Mouse (Mus musculus) forebrain, embryonic 12.5 days (tissue): Measurements from ENCODE around the gene Ctr9. TPM values are rescaled to one million over a fixed set of nuclear protein-coding genes. Genes with fewer than 3 reads are reported as not detected.
A peak's percentile ranks its signal among the peaks of the same experiment; 100 is the strongest.

Source experiments
- ATAC-seq: fragments of 200-750 bp; cut with Nextera tagmentation; 2 replicates; pipeline ENCODE4 v1.8.0; 2017; ENCODE audit warnings: moderate TSS enrichment; ENCODE audit not compliant: low FRiP score
- H3K27ac ChIP-seq: fragments of 300-500 bp; sonication (generic); 2 replicates; pipeline ENCODE4 v1.5.1; 2016; ENCODE audit warnings: mild to moderate bottlenecking
- H3K27me3 ChIP-seq: fragments of 300-500 bp; sonication (generic); 2 replicates; pipeline ENCODE4 v1.6.1; 2016; ENCODE audit warnings: mild to moderate bottlenecking
- H3K36me3 ChIP-seq: fragments of 300-500 bp; sonication (generic); replicated peaks from 2 replicates; pipeline ENCODE4 v1.6.1; 2016; ENCODE audit warnings: mild to moderate bottlenecking
- H3K4me1 ChIP-seq: fragments of 300-500 bp; sonication (generic); 2 replicates; pipeline ENCODE4 v1.6.1; 2016
- H3K4me2 ChIP-seq: fragments of 300-500 bp; sonication (generic); 2 replicates; pipeline ENCODE4 v1.6.1; 2016; ENCODE audit warnings: mild to moderate bottlenecking, moderate library complexity
- H3K4me3 ChIP-seq: fragments of 300-500 bp; sonication (generic); replicated peaks from 2 replicates; pipeline ENCODE4 v1.5.1; 2016; ENCODE audit warnings: mild to moderate bottlenecking
- H3K9ac ChIP-seq: fragments of 300-500 bp; sonication (generic); 2 replicates; pipeline ENCODE4 v1.6.1; 2016; ENCODE audit warnings: mild to moderate bottlenecking
- H3K9me3 ChIP-seq: fragments of 300-500 bp; sonication (generic); 2 replicates; pipeline ENCODE4 v1.6.1; 2016
- WGBS: fragments of 180-500 bp; shearing (Covaris S2); methylation state at CpG from one replicate; pipeline ENCODE4 v1.1.7; 2016; 5-methylcytosine and 5-hydroxymethylcytosine counted together
- polyA plus RNA-seq: library from polyadenylated mRNA; unstranded; fragments of >200 nt; fragmentation: Nextera tagmentation; extraction: Ambion mirVana; gene quantifications from 2 replicates; pipeline ENCODE4 v1.2.1, GENCODE M21; 2016

Gene Ctr9
- polyA plus RNA-seq, result 93.1 and 95.2 TPM in 2 replicates

DNA sequence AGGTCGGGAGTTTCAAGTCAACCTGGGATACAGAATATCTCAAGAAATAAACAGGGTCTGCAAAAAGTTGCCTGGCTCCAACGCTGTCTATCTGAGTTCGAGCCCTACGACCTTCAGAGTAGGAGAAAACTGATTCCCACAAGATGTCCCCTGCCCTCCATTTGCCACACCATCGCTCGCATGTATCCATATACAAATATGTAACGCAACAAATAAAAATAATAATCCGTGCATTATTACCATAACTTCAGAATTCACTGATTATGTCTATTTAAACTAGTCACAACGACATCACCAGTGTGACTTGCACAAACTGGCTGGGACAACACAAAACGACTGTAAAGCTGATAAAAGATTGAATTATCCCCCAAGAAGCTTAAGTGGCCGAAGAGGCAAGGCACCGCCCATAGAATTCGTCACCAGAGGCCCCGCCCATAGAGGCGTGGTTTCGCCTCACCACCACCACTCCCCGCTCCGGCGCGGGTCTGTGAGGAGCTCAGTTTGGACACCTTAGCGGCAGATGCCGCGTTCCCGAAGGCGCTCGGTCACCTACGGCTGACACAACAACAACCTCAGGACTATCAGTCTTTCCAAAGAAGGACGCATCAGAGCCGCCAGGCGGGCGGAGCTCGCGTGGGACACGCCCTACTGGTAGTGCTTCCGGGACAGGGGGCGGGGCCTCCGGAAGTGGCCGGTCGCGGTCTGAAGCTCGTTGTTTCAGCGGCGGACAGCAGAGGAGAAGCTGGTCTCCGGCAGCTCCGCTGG lies at the start of gene Ctr9:
Gene Ctr9 (plus strand): TSS at position 671 of the 765 bp plus-strand sequence.
- H3K4me3 ChIP-seq, result peak within 1 kb of the TSS; percentile 87
- peaks cover 15% of the 10 kb centered on the region for H3K4me1 ChIP-seq
- 7% methylated on average over 45 of the region's 45 CpGs for WGBS
- peak within 1 kb of the TSS; percentile 74 for H3K9ac ChIP-seq
- peak within 1 kb of the TSS; percentile 91 for H3K27ac ChIP-seq
- ATAC-seq, result peak; percentile 98
- H3K4me2 ChIP-seq, result peak within 1 kb of the TSS; percentile 68
- peaks cover 14% of the 10 kb centered on the region for H3K36me3 ChIP-seq
- no peaks in the 10 kb centered on the region for H3K9me3 ChIP-seq
- H3K27me3 ChIP-seq, result no peaks in the 10 kb centered on the region

DNA sequence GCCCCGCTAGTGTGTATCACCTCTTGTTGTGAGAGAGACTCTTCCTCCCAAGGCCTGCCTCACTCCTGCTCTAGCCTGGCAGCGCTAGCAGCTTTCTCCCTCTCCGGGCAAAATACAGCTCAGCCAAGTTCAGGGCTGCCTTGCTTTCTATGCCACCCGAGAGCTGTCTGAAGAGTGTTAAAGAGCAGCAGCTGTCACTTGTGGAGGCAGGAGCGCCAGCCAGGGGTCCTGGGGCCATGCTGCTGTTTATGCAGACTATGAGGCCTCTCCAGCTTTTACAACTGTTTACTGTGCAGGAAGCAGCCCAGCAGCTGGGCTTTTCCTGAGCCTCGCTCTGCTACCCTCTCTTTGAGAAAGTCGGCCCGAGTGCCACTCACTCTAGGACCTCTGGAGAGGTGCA lies 47.7 kb upstream of the Ctr9 start:
- no peak overlapping the region for H3K4me3 ChIP-seq
- no peaks in the 10 kb centered on the region for H3K9me3 ChIP-seq
- H3K27ac ChIP-seq, result no peak overlapping the region
- peaks cover 6% of the 10 kb centered on the region; the same call in 1 of the 2 replicates for H3K4me1 ChIP-seq
- WGBS, result 76% methylated on average over 8 of the region's 8 CpGs
- ATAC-seq, result no peak
- H3K27me3 ChIP-seq, result no peaks in the 10 kb centered on the region
- no peak overlapping the region for H3K9ac ChIP-seq
- no peak overlapping the region for H3K4me2 ChIP-seq
- H3K36me3 ChIP-seq, result no peaks in the 10 kb centered on the region

DNA sequence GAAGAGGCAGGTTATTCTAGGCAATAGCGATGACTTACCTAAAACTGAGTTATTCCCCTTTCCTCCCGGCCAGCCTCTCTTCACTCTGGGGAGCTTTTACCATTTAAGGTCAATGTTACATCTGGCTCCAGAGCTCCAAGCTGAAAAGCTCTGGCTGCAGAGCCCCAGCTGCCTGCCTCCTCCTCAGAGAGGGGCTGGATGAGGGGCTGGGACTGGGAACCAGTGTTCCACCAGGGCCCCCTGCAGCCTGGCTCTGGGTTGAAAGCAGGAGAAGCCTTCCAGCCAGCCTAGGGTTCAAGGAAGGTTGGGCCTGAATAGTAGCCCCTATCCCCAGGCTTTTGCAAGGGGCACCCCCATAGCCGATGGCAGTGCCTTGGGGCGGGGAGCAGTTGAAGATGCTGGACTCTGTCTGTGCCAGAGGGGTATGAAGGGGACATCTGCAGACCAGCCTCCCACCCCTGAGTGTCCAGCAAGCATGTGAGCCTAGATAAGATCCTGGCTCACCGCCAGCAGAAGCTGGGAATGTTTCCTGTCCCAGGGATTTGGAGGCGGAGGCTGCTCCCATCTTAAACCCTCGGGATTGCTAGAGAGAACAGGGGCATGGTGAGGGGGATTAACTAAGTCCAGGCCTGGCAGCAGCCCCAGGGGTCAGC lies 46.6 kb upstream of the Ctr9 start, which contains the start of gene Mrvi1:
Gene Mrvi1 (minus strand): TSS at position 409 of the 653 bp plus-strand sequence.
- H3K27me3 ChIP-seq, result no peaks in the 10 kb centered on the region
- no peak within 1 kb of the TSS for H3K4me2 ChIP-seq
- H3K9ac ChIP-seq, result no peak within 1 kb of the TSS
- no peaks in the 10 kb centered on the region for H3K9me3 ChIP-seq
- no peak within 1 kb of the TSS for H3K4me3 ChIP-seq
- WGBS, result 67% methylated on average over 7 of the region's 7 CpGs
- H3K4me1 ChIP-seq, result peaks cover 6% of the 10 kb centered on the region; the same call in 1 of the 2 replicates
- H3K36me3 ChIP-seq, result no peaks in the 10 kb centered on the region
- no peak within 1 kb of the TSS for H3K27ac ChIP-seq
- ATAC-seq, result no peak

DNA sequence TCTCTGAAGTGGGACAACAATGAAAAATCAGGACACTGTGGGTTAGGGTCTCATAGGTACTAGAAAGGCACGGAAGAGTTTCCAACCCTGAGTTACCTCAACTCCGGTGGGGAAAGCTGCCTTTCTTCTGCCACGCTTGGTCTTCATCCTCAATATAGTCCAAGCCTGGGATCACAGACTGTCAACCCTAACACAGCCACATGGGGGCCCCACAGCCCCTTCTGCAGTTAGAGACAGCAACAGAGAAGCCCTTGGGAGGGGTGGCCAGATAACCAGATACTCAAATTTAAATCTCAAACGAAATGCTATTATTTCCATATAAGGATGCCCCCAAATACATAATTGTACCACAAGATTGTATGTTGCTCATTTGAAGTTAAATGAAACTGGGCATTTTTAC lies 46.0 kb upstream of the Ctr9 start:
- no peaks in the 10 kb centered on the region for H3K36me3 ChIP-seq
- no peak overlapping the region for H3K9ac ChIP-seq
- no peaks in the 10 kb centered on the region for H3K27me3 ChIP-seq
- 60% methylated on average over 4 of the region's 4 CpGs for WGBS
- no peaks in the 10 kb centered on the region for H3K9me3 ChIP-seq
- H3K4me1 ChIP-seq, result peaks cover 6% of the 10 kb centered on the region; the same call in 1 of the 2 replicates
- no peak overlapping the region for H3K4me2 ChIP-seq
- H3K27ac ChIP-seq, result no peak overlapping the region
- no peak overlapping the region for H3K4me3 ChIP-seq
- no peak for ATAC-seq

DNA sequence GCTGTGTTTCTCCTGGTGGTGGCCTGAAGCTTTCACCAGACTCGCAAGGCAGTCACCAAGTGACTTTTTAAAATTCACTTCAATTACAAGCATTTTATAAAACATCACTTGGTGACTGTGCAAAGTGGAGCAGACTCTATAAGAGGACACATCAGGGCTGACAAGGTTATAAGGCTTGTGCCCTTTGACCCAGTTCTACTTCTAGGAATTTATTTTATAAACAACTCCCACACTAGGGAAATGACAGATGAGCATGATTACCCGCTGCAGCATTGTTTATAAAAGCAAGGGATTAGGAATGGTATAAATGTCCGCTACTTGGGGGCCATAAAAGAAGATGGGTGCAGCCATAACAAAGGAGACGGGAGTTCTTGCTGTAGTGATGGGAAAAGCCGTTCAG lies 45.1 kb upstream of the Ctr9 start:
- no peak overlapping the region for H3K4me3 ChIP-seq
- no peaks in the 10 kb centered on the region for H3K36me3 ChIP-seq
- 79% methylated on average over 5 of the region's 5 CpGs for WGBS
- no peak overlapping the region for H3K27ac ChIP-seq
- H3K4me2 ChIP-seq, result no peak overlapping the region
- H3K27me3 ChIP-seq, result no peaks in the 10 kb centered on the region
- no peak for ATAC-seq
- H3K4me1 ChIP-seq, result peaks cover 6% of the 10 kb centered on the region; the same call in 1 of the 2 replicates
- H3K9ac ChIP-seq, result no peak overlapping the region
- no peaks in the 10 kb centered on the region for H3K9me3 ChIP-seq

DNA sequence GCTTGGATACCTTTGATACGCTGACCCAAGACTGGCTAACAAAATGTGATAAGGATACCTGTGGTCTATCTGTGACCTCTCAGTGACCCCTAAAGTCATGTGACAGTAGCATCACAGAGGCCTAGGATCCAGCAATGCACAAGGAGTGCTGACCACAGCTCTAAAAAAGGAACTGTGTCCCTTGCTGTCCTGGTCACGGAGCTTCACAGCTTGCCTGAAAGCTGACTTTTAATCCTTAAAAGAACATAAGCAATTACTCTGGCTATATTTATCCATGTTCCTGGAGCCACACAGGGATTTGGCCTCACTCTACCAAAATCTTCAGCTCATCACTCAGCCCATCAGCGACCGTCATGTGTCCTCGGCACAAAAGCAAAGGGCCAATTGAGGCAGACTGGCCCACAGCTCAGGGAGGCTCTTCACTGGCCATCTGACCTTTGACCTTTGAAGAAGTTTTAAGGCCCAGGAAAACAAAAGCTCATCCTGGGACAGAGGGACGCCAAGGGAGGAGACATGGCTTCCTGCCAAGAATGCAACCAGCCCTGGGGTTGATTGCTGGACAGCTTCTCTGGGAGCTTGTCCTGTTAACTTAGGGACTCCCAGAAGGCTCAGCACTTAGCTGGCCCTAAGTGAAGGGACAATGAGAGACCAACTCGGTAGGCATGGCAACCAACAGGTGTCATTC lies 43.0 kb upstream of the Ctr9 start:
- H3K4me3 ChIP-seq, result no peak overlapping the region
- 63% methylated on average over 7 of the region's 7 CpGs for WGBS
- no peak for ATAC-seq
- H3K4me1 ChIP-seq, result peaks cover 6% of the 10 kb centered on the region; the same call in 1 of the 2 replicates
- H3K36me3 ChIP-seq, result no peaks in the 10 kb centered on the region
- H3K4me2 ChIP-seq, result no peak overlapping the region
- H3K9me3 ChIP-seq, result no peaks in the 10 kb centered on the region
- no peak overlapping the region for H3K27ac ChIP-seq
- H3K9ac ChIP-seq, result no peak overlapping the region
- H3K27me3 ChIP-seq, result no peaks in the 10 kb centered on the region

DNA sequence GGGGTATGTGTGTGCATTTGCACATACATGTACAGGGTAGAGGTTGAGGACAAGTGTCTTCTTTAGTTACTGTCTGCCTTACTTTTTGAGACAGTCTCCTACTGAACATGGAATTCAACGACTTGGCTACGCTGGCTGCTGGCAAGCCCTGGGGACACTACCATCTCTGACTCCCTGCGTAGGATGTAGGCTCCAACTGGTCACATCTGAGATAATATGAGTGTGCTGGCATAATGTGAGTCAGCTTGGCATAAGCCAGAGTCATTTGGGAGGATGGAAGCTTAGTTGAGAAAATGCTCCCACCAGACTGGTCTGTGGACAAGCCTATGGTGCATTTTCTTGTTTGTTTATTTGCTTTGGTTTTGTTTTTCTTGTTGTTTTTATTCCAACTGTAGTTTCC lies 40.7 kb upstream of the Ctr9 start:
- no peak for ATAC-seq
- no peak overlapping the region for H3K27ac ChIP-seq
- H3K9me3 ChIP-seq, result no peaks in the 10 kb centered on the region
- peaks cover 2% of the 10 kb centered on the region; the same call in 1 of the 2 replicates for H3K4me1 ChIP-seq
- no peaks in the 10 kb centered on the region for H3K36me3 ChIP-seq
- H3K4me3 ChIP-seq, result no peak overlapping the region
- H3K27me3 ChIP-seq, result no peaks in the 10 kb centered on the region
- WGBS, result 93% methylated on average over 3 of the region's 3 CpGs
- no peak overlapping the region for H3K4me2 ChIP-seq
- no peak overlapping the region for H3K9ac ChIP-seq

DNA sequence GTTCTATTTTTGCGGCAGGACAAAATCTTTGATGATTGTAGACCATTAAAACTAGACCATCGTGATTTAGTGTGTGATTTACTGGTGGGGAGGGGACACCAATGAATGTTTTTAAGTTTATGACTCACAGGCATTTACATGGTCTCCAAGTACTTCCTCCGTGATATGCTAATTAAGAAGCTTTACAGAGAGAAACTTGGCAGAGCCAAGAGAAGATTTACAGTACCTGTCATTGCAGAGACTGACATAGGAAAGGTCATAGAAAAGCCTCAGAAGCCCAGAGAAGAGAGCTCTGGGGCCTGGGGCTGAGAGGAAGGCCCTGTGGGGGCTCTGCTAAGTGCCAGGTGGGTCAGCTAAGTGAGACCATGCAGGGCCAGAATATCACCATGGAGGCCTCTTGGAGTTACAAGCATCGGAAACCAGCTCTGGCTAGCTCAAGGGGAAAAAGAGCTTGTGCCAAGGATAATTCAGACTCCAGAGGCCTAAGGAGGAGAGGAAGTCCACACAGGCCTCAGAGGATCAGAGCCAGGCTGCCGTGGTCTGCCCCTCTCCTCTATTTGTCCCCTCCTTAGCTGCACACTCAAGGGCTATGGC lies 39.4 kb upstream of the Ctr9 start:
- H3K4me2 ChIP-seq, result no peak overlapping the region
- H3K4me1 ChIP-seq, result peaks cover 2% of the 10 kb centered on the region; the same call in 1 of the 2 replicates
- no peak overlapping the region for H3K4me3 ChIP-seq
- H3K36me3 ChIP-seq, result no peaks in the 10 kb centered on the region
- WGBS, result 81% methylated on average over 5 of the region's 5 CpGs
- no peak overlapping the region for H3K27ac ChIP-seq
- no peak overlapping the region for H3K9ac ChIP-seq
- H3K27me3 ChIP-seq, result no peaks in the 10 kb centered on the region
- ATAC-seq, result no peak
- H3K9me3 ChIP-seq, result no peaks in the 10 kb centered on the region

DNA sequence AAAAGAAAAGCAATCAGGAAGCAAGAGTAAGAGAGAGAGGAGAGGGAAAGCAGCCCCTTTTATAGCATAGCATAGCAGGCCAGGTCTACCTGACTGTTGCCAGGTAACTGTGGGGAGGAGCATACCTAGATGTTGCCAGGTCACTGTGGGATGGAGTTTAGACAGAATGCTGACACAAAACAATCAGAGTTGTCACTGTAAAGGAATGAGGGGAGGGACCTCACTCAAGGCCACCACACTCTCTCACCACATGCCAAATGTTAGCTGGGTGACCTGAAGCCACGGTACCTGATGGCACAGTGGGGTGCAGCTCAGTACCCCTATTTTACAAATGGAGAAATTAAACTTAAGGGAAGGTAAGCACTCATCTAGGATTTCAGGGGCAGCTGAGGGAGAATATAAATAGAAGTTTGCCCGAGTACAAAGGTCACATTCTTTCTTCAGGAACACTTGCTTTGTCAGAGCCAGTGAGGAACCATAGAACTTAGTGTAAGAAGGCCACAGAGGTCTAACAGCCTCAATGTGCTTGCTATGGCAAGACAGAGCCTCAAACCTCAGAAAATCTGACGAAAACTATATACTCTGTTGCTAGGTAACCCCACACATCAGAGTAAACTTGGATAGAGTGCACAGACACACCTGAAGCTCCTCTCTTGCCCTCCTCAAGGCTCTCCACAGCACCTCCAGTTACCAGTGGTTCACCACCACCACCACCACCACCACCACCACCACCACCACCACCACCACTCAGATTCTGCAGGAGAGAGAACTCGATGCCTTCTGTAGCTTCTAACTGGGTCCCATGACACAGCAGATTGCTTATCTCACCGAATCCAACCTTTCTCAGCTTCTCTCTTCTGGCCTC lies 38.2 kb upstream of the Ctr9 start:
- Histone ChIP-seq H3K36me3 (no peaks in the 10 kb centered on the region), H3K27ac (no peak overlapping the region), H3K4me2 (no peak overlapping the region), H3K9ac (no peak overlapping the region), H3K4me1 (peaks cover 2% of the 10 kb centered on the region; the same call in 1 of the 2 replicates), H3K27me3 (no peaks in the 10 kb centered on the region), H3K9me3 (no peaks in the 10 kb centered on the region), H3K4me3 (no peak overlapping the region)
- 64% methylated on average over 5 of the region's 5 CpGs for WGBS
- no peak for ATAC-seq

DNA sequence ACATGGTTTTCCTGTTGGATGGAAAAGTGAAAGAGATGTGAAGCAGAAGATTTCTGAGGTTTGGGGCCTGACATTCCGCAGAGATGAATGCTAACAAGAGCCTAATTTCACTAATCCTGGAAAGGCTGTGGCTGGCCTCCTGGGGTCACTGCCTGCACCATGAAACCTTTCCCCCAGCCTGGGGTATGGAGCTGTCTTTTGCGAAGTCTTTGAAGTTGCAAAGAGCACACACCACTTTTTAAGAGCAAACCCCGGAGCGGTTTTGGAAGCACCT lies 37.6 kb upstream of the Ctr9 start:
- ATAC-seq, result no peak
- H3K4me1 ChIP-seq, result peaks cover 2% of the 10 kb centered on the region; the same call in 1 of the 2 replicates
- H3K9me3 ChIP-seq, result no peaks in the 10 kb centered on the region
- no peaks in the 10 kb centered on the region for H3K27me3 ChIP-seq
- H3K4me2 ChIP-seq, result no peak overlapping the region
- H3K36me3 ChIP-seq, result no peaks in the 10 kb centered on the region
- 27% methylated on average over 4 of the region's 4 CpGs for WGBS
- H3K27ac ChIP-seq, result no peak overlapping the region
- no peak overlapping the region for H3K4me3 ChIP-seq
- no peak overlapping the region for H3K9ac ChIP-seq

DNA sequence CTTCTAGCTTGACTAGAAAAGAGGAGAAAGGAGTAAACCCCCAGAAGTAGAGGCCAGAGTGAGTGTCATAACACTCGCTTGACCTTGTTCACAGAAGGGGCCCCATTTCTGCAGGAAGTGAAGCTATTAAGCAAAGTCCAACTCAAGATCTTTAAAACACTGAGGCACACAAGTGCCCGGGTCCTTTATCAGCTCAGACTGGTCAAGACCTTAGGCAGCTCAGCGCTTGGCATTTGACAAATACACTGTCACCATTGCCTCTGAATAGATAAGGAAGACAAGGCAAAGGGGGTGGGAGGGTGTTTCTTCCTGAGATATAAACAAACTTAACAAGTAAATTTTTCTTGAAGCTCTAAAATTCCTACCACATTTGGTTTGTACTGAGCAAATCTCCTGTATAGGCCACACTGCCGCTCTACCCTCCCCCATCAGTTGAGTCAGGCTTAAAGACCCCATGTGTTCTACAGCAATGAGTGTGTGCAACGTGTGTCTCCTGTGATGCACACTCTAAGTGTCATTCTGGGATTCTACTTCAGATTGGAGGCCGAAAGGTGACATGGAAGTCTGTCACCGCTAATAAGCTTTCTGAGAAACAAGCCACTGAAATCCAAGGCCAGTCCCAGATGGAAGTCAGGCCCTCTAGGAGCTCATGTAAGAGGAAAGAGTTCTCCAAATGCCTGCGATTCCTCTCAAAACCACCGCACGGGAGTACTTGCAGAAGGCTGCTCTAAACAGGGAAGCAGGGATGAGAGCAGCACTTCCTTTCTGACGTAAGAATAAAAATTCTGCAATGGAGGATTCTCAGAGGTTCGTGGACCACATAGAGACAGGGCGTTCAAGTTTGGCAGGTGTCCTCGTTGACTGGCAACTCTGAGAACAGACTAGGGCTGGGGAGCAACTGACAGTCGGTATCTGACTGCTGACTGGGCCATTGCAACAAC lies 29.6 kb upstream of the Ctr9 start:
- Histone ChIP-seq H3K27ac (no peak overlapping the region), H3K4me2 (no peak overlapping the region), H3K9ac (no peak overlapping the region), H3K4me3 (no peak overlapping the region), H3K4me1 (no peaks in the 10 kb centered on the region), H3K9me3 (no peaks in the 10 kb centered on the region), H3K27me3 (no peaks in the 10 kb centered on the region), H3K36me3 (no peaks in the 10 kb centered on the region)
- WGBS, result 88% methylated on average over 15 of the region's 15 CpGs
- no peak for ATAC-seq
